Mouse (Mus musculus): Measurements from ENCODE around the gene Sbp.

The Sbp gene

DNA sequence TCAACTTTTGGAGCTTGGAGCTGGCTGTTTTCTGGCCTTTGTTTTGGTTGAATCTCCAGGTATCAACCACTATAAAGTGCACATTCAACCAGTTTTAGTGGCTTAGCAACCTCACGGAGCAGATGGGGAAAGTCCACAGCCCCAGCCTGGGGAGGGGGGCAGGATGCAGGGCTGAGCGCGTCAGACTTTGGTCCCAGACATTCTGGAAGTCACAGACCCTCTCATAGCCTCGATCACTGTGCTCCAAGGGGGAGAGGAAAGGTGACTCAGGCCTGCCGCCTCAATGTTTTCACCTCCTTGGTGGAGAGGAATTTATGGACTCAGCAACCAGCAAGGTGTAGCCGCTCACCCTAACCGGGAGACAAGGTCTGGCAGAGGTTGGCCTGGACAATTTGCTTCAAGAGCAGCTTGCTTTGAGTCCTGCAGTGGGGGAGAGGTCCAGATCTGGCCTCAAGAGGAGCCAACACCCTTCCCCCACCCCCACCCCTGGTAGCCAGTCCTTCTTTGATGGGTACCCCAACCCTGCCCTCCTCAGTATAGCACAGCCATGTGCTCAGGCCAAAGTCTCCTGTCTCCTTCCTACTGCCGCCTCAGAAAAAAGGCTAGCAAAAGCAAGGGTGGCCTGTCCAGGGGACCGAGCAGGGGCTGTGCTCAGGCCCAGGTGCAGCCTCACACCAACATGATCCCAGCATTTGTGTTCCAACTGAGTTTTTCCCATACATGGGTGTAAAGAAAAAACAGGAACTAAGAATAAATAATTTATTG lies 51.5 kb downstream of the Sbp start:
- no peak for DNase-seq

DNA sequence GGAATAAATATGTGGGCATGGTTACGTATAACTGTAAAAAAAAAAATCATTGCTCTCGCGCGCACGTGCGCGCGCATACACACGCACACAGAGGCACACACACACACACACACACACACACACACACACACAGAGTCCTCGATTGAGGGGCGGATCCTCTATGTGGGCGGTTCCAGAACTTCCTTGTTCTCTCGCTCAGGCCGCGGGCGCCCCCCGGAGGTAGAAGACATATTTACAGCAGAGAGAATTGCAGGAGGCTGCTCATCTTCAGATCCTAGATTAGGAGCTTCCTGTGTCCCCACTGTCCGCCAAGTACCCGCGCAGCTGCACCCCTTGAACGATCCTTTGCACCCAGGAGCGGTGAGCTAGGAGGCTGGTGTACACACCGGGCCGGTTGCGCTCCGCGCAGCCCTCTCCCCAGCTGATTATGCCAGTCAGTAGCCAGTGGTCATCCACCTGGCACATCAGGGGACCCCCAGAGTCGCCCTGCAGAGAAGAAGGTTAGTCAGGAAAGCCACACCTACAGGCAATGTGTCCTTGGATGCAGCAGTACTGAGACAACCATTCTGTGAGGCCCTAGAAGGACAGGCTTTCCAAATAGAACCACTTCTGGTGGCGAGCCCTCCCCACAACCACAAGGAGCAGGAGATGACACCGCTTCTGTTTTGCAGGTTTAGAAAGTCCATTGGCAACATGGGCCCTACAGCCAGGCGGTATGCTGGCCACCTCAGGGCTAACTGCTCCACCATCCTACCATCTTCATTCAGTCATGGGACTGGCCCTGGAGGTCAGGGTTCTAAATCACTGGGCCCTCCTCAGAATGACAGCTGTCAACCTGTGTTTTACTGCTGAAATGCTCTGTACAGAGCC lies 52.3 kb downstream of the Sbp start:
- peak; percentile 83 for DNase-seq

DNA sequence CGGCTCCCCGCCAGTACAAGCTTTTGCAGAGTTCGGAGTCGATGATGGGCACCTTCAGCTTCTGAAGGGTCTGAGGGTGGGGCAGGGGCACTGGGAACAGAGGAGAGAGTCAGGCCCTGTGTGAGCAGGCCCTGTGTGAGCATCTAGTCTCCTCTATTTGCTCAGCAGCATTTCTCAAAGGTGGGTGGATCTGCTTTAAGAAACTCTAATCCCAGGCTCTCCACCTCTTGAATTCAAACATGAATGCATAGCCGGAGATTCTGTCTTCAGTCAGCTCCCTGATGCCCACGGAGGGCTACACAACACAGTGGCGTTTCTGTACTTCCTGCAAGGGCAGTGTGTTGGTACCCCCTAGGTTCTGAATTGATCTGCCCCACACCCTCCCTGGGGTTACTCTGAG lies 53.2 kb downstream of the Sbp start:
- DNase-seq = no peak
